Mouse (Mus musculus): ENCODE measurements around the gene Hnrnpu.

Gene Hnrnpu

DNA sequence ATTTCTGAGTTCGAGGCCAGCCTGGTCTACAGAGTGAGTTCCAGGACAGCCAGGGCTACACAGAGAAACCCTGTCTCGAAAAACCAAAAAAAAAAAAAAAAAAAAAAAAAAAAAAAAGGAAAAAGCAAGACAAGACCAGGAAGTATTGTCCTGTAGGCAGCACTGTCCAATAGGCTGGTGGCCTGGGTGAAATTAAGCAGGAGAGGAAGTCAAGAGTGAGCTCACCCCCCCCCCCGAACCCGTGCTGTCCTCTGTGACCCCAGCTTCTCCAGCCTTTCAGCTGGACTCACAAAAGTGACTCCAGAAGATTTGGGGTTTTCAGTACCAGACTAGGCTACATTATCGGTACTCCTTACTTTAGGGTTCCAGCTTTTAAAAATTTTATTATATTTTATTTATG is 5.0 kb upstream of the Hnrnpu start:
- in situ Hi-C loops (cut with MboI; ENCODE audit: unreplicated experiment in 2 of 2): loop anchor here in 1 of 2 experiments (25.0 kb wide), 4 partner anchors 905 to 1605 kb away; partner anchors contain the start of genes Cnst, Tfb2m and Zbtb18

DNA sequence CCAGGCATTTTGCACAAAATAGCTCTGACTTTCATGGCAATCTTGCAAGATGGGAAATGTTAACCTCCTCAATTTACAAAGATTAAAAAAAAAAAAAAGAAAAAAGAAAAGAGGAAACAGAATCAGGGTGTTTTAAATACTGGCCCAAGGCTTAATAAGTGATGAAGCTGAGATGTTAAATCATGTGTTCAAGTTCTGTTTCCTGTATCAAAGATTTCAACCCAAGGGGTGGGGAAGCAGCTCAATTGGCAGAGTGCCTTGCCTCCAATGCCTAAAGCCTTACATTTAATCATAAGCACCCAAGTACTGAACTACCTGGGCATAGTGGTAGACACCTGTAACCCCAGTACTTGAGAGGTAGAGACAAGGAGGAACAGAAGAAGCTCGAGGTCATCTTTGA is 4.5 kb upstream of the Hnrnpu start:
- in situ Hi-C loops (cut with MboI; ENCODE audit: unreplicated experiment in 2 of 2): loop anchor here in 1 of 2 experiments (25.0 kb wide), 4 partner anchors 905 to 1605 kb away; partner anchors contain the start of genes Cnst, Tfb2m and Zbtb18

DNA sequence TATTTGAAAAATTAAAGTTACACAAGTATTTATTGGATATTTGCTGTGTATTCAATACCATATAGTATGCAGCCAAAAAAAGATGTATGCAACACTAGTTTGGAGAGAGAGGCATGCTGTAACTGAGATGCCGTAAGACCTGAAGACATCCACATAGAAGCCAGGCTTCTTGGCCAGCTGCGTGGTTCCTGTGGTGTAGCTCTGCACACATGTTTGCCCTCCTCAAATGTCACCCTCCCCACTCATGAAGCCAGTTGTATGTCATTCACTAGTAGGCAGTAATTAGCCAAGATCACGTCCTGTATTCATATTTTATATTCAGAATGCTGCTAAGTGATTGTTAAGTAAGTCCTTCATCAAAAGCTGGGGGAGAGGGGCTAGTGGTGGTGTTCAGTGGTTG is 3.8 kb upstream of the Hnrnpu start:
- in situ Hi-C loops (cut with MboI; ENCODE audit: unreplicated experiment in 2 of 2): loop anchor here in 1 of 2 experiments (25.0 kb wide), 4 partner anchors 904 to 1604 kb away; partner anchors contain the start of genes Cnst, Tfb2m and Zbtb18

DNA sequence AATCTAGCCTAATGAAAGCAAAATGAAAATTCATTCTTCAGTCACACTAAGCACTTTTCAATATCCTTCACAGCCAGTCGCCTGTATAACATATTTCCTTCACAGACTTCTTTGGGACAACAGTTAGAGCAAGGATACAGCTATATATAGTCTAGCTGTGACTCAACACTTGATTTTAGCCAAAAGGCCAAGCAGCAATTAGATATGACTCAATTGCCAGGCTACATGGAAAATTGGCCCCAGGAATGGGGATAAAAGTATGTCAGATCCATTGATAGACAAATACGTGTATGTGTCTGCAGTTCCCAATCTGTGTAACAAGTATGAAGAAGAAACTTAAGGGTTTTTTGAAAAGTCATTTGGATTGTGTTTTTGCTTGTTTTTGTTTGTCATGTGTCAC is 2.6 kb upstream of the Hnrnpu start:
- in situ Hi-C loops (cut with MboI; ENCODE audit: unreplicated experiment in 2 of 2): loop anchor here in 1 of 2 experiments (25.0 kb wide), 4 partner anchors 903 to 1603 kb away; partner anchors contain the start of genes Cnst, Tfb2m and Zbtb18

DNA sequence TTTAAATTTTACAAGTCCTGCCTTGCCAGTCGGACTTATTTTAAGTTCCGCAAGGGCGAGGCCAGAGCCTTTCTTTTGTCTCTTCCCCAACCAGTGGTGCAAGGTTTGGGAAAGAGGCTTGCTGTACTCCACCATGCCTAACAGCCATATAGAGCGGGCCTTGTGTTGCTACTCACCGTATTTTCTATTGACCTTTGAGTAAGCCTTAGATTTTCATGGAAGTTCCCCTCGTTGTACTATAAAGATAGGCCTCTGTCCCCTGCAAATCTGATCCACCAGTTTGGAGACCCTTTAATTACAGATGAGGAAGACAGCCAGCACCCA is 683 bp upstream of the Hnrnpu start:
- in situ Hi-C loops (cut with MboI; ENCODE audit: unreplicated experiment in 2 of 2): loop anchor here in 1 of 2 experiments (5.0 to 25.0 kb wide), 6 partner anchors 69 to 1601 kb away; partner anchors contain the start of genes Ahctf1, Cnst, Efcab2 and Gm10518

GRCm38 (mm10) chr1:178336777-178337481 is 668 bp downstream of the Hnrnpu start:
- in situ Hi-C loops (cut with MboI; ENCODE audit: unreplicated experiment in 2 of 2): loop anchor here in 1 of 2 experiments (5.0 to 25.0 kb wide), 6 partner anchors 70 to 1600 kb away; partner anchors contain the start of genes Ahctf1, Cnst, Efcab2 and Gm10518

DNA sequence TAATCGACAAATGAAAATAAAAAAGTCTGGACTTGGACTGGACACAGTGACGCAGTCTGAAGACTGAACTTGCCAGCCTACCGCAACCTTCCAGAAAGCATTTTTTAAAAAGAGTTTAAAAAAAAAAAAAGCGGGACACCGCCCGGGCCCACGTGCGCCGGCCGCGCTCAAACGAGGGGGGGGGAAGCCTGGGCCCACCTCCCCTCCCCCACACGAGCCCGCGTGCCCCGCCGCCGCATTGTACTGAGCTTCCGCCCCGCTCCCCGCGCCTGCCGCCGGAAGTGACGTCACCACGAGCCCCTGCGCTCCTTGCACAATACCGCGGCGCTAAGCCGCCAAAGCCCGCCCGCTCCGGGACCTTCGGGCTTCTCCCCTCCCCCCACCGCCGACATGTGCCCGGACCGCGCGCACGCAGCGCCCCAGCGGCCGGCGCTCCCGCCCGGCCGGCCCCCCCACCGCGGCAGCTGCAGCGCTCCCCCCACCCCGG is 1.3 kb downstream of the Hnrnpu start:
- in situ Hi-C loops (cut with MboI; ENCODE audit: unreplicated experiment in 2 of 2): loop anchor here in 1 of 2 experiments (5.0 to 25.0 kb wide), 6 partner anchors 71 to 1599 kb away; partner anchors contain the start of genes Ahctf1, Cnst, Efcab2 and Gm10518

DNA sequence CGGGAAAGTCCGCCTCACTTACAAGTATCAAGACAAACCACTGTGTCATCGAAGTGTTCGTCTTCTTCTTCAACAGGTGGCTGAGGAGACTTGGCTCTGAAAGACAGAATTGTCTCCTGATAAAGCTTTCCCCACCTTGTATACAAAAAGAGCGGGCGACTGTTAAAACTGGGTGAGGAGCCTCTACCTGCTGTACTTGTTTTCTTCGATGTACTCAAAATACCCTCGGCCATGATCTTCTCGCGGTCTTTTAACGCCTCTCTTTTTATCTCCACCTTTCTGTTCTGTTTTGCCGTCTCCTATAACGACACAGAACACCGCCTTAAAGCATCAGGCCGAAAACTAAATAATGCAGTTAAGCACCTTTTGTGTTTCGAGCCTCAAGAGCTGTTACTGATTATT is 1.7 kb downstream of the Hnrnpu start:
- in situ Hi-C loops (cut with MboI; ENCODE audit: unreplicated experiment in 2 of 2): loop anchor here in 1 of 2 experiments (5.0 to 25.0 kb wide), 6 partner anchors 71 to 1599 kb away; partner anchors contain the start of genes Ahctf1, Cnst, Efcab2 and Gm10518

DNA sequence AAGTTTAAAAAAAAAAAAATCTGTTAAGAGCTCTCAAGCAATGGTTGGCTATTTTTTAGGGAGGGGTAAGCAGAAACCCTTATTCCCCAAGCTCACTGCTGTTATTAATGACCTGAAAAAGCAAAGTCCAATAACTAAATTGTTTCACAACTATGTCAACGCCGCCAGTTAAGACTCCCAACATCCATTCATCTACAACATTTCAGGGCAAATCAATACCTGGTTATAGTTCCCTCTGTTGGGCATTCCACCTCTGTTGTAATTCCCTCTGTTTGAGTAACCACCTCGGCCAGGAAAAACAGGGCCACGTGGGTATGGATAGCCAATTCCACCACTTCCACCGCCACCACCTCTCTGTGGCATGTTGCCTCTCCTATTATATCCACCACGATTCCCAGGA is 7.7 kb downstream of the Hnrnpu start:
- in situ Hi-C loops (cut with MboI; ENCODE audit: unreplicated experiment in 2 of 2): loop anchor here in 1 of 2 experiments (10.0 to 25.0 kb wide), 5 partner anchors 893 to 1593 kb away; partner anchors contain the start of genes Ahctf1, Cnst, Gm10518 and Tfb2m

DNA sequence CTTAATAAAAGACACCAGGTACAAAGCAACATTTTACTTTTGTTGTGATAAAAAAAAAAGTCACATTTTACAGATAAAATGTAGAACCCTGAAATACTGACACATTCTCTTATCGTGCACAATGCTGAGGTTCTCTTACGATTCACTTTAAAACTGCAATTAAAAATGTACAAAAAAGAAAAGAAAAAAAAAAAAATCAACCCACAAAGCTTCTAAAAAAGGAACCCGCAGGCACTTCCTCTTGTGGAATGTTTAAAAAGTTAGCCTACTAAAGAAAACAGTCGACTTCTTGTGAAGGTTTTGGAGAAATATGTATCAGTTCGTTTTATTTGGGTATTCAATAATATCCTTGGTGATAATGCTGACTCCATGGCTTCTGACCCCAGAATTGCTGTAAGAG is 8.6 kb downstream of the Hnrnpu start:
- in situ Hi-C loops (cut with MboI; ENCODE audit: unreplicated experiment in 2 of 2): loop anchor here in 1 of 2 experiments (25.0 kb wide), 4 partner anchors 892 to 1592 kb away; partner anchors contain the start of genes Cnst, Tfb2m and Zbtb18

DNA sequence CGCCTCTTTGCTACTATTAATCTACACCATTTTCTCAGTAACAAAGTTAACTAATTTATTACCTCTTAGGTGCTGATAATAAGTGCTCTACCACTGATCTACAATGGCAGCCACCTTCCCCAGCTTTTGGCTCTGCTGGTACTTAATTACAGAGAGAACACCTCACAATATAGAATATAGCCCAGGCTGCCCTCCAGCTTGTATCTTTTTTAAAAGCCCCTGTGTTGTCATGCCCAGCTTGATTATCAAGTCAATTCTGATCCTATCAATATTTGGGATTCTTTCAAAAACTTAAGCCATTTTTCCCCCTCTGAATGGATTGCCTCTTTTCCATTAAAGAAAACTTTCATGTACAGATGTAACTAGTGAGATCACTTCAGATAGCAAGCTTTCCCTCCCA is 10.6 kb downstream of the Hnrnpu start:
- in situ Hi-C loops (cut with MboI; ENCODE audit: unreplicated experiment in 2 of 2): loop anchor here in 1 of 2 experiments (25.0 kb wide), 4 partner anchors 890 to 1590 kb away; partner anchors contain the start of genes Cnst, Tfb2m and Zbtb18

- in situ Hi-C loops (cut with MboI; ENCODE audit: unreplicated experiment in 2 of 2): loop anchor here in 1 of 2 experiments (25.0 kb wide), 4 partner anchors 889 to 1589 kb away; partner anchors contain the start of genes Cnst, Tfb2m and Zbtb18
These were observed 11.2 kb downstream of the Hnrnpu start for GRCm38 (mm10) chr1:178326357-178326756.

- in situ Hi-C loops (cut with MboI; ENCODE audit: unreplicated experiment in 2 of 2): no loop called here
These were observed 13.0 kb downstream of the Hnrnpu start for GRCm38 (mm10) chr1:178324568-178324967.

- in situ Hi-C loops (cut with MboI; ENCODE audit: unreplicated experiment in 2 of 2): no loop called here
These were observed 14.4 kb downstream of the Hnrnpu start for GRCm38 (mm10) chr1:178323235-178323634.

DNA sequence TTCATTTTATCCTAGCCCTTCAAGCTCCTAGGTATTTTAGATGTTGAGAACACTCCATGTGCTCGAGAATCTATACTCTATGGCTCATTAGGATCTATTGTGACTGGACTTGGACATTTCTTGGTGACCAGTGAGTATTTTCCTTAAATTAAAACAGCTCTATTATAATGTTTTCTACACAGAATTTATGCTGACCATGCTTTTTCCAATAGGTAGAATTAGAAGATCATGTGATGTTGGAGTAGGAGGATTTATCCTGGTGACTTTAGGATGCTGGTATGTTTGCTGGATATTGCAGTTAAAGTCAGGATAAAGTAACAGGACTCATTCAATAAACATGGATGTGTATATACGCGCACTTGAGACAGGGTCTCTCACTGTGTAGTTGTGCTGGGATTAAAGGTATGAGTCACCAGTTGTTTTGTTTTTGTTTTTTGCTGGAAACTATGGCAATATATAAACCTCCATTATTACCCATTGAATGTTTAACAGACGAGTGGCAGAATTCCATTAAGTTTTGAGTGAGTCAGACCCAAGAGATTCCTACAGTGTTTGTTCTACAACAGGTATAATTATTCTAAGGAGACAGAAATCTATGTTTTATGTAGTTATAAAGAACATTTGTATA is 15.8 kb downstream of the Hnrnpu start:
- in situ Hi-C loops (cut with MboI; ENCODE audit: unreplicated experiment in 2 of 2): no loop called here

- in situ Hi-C loops (cut with MboI; ENCODE audit: unreplicated experiment in 2 of 2): no loop called here
These were observed 16.6 kb downstream of the Hnrnpu start for GRCm38 (mm10) chr1:178320723-178321590.

- in situ Hi-C loops (cut with MboI; ENCODE audit: unreplicated experiment in 2 of 2): no loop called here
These were observed 17.4 kb downstream of the Hnrnpu start for GRCm38 (mm10) chr1:178320038-178320722.

GRCm38 (mm10) chr1:178319295-178320037 is 18.1 kb downstream of the Hnrnpu start:
- in situ Hi-C loops (cut with MboI; ENCODE audit: unreplicated experiment in 2 of 2): loop anchor here (5.0 to 10.0 kb wide), 5 partner anchors 48 to 525 kb away; partner anchors contain the start of genes Adss (in 1 of the 2), Desi2 (in 1 of the 2) and Efcab2 (in 1 of the 2)
